Mouse (Mus musculus) forebrain, postnatal 0 days (tissue): ENCODE results near the gene Rgs2. TPM values are rescaled to one million over a fixed set of nuclear protein-coding genes. Genes with fewer than 3 reads are reported as not detected.

Experiments
- ATAC-seq: fragments of 200-750 bp; cut with Nextera tagmentation; 2 replicates; pipeline ENCODE4 v1.8.0; 2017; ENCODE audit warnings: mild to moderate bottlenecking, moderate library complexity
- DNase-seq: peaks from one replicate; pipeline ENCODE4 v3.0.0-alpha.2; 2015
- H3K27ac ChIP-seq: fragments of 300-500 bp; sonication (generic); 2 replicates; pipeline ENCODE4 v1.5.1; 2014; ENCODE audit warnings: low read depth, mild to moderate bottlenecking, antibody characterized with exemption, low read length, moderate library complexity, mixed read lengths
- H3K27me3 ChIP-seq: fragments of 300-500 bp; sonication (generic); 2 replicates; pipeline ENCODE4 v1.6.1; 2014; ENCODE audit warnings: mild to moderate bottlenecking, low read length, mixed read lengths; ENCODE audit not compliant: insufficient read depth
- H3K36me3 ChIP-seq: fragments of 300-500 bp; sonication (generic); 2 replicates; pipeline ENCODE4 v1.6.1; 2014; ENCODE audit warnings: mild to moderate bottlenecking, moderate library complexity; ENCODE audit not compliant: insufficient read depth
- H3K4me1 ChIP-seq: fragments of 300-500 bp; sonication (generic); 2 replicates; pipeline ENCODE4 v1.6.1; 2014; ENCODE audit warnings: antibody characterized with exemption; ENCODE audit not compliant: insufficient read depth
- H3K4me2 ChIP-seq: fragments of 300-500 bp; sonication (generic); 2 replicates; pipeline ENCODE4 v1.6.1; 2014; ENCODE audit warnings: low read depth, mild to moderate bottlenecking, moderate library complexity
- H3K4me3 ChIP-seq: fragments of 300-500 bp; sonication (generic); 2 replicates; pipeline ENCODE4 v1.5.1; 2014; ENCODE audit warnings: low read depth, low read length, mixed read lengths
- H3K9ac ChIP-seq: fragments of 300-500 bp; sonication (generic); 2 replicates; pipeline ENCODE4 v1.6.1; 2014; ENCODE audit warnings: mild to moderate bottlenecking
- H3K9me3 ChIP-seq: fragments of 300-500 bp; sonication (generic); 2 replicates; pipeline ENCODE4 v1.6.1; 2016; ENCODE audit warnings: low read length
- CTCF ChIP-seq: sonication (generic); IDR thresholded peaks from 2 replicates; pipeline ENCODE4 v1.5.1; 2016; ENCODE audit warnings: antibody characterized with exemption, control low read depth, low read depth
- WGBS: fragments of 180-500 bp; shearing (Covaris S2); extraction: QIAGEN DNeasy Blood & Tissue Kit; methylation state at CpG from one replicate; pipeline ENCODE4 v1.1.7; 2014; 5-methylcytosine and 5-hydroxymethylcytosine counted together
- polyA plus RNA-seq: library from polyadenylated mRNA; unstranded; fragments of >200 nt; fragmentation: Nextera tagmentation; extraction: Ambion mirVana; gene quantifications from 2 replicates; pipeline ENCODE4 v1.2.1, GENCODE M21; 2015
- total RNA-seq: library from RNA; depleted of rRNA; stranded (reverse); fragments of >200 nt; gene quantifications from 2 replicates; pipeline ENCODE4 v1.2.3, GENCODE M21; 2014

Rgs2 gene
- total and polyA plus RNA-seq, 2 experiments from 2014 or later: 45.1 to 85.9 TPM

DNA sequence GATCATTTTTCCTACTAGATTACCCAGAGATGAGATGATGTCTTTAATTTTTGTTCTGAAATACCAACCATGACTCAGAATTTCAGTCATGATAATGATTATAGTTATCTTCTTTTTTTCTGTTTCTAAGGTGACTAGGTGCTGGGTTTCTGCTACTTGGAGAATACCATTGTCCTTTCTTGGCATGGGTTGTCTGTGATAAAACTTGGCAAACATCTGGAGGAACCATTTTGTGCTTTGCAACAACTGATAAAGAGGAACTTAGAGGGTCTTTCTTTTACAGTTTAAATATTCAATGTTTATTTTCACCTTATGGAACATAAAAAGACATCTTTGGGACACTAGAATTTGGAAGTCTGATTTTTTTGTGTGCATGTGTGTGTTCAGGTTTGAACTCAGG lies 10.0 kb upstream of the Rgs2 start:
- Histone ChIP-seq H3K36me3 (no peaks in the 10 kb centered on the region), H3K4me1 (no peaks in the 10 kb centered on the region), H3K4me3 (no peak overlapping the region), H3K9me3 (no peaks in the 10 kb centered on the region), H3K27me3 (no peaks in the 10 kb centered on the region), H3K4me2 (no peak overlapping the region), H3K27ac (no peak overlapping the region), H3K9ac (no peak overlapping the region)
- ATAC-seq (no peak), DNase-seq (no peak)
- TF ChIP-seq CTCF: no peak

- WGBS: 76% methylated on average over 6 of the region's 6 CpGs
- Histone ChIP-seq H3K27ac (no peak overlapping the region), H3K9me3 (no peaks in the 10 kb centered on the region)
Observed at GRCm38 (mm10) chr1:144007341-144007740, 3.4 kb upstream of the Rgs2 start.

DNA sequence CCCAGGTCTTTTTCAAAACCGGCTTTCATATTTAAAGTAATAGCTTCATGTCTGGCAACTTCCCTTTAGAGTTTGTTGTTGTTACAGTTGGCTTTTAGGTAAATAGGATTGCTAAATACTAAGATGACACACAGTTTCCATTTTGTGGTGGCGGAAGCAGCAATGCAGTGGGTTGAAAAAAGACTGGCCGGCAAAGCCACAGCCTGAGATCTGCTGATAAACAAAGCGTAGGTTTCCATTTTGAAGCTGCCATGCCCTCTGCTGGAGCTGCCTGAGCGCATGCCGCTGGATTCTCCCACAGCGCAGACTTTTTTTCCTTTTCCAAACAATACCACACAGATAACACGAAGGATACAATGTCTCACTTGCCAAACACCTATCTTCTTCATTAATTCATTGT lies 2.6 kb upstream of the Rgs2 start:
- WGBS: 2% methylated on average over 8 of the region's 8 CpGs
- no peak for ATAC-seq
- H3K9me3 ChIP-seq: no peaks in the 10 kb centered on the region
- H3K27me3 ChIP-seq: no peaks in the 10 kb centered on the region
- DNase-seq: peak; percentile 79
- peak overlapping the region; percentile 40 for H3K4me2 ChIP-seq
- H3K27ac ChIP-seq: no peak overlapping the region
- peaks cover 13% of the 10 kb centered on the region; the same call in 1 of the 2 replicates for H3K4me1 ChIP-seq
- TF ChIP-seq CTCF: peak; percentile 80
- peak overlapping the region; percentile 13; the same call in 1 of the 2 replicates for H3K4me3 ChIP-seq
- peaks cover 5% of the 10 kb centered on the region for H3K36me3 ChIP-seq
- no peak overlapping the region; the same call in 1 of the 2 replicates for H3K9ac ChIP-seq

More at GRCm38 (mm10) chr1:144007341-144007740, 3.4 kb upstream of the Rgs2 start:
- Histone ChIP-seq H3K4me1 (peaks cover 9% of the 10 kb centered on the region; the same call in 1 of the 2 replicates), H3K4me2 (no peak overlapping the region), H3K27me3 (no peaks in the 10 kb centered on the region), H3K36me3 (no peaks in the 10 kb centered on the region), H3K4me3 (no peak overlapping the region), H3K9ac (no peak overlapping the region)
- ATAC-seq: no peak
- TF ChIP-seq CTCF: no peak
- no peak for DNase-seq

- peaks cover 12% of the 10 kb centered on the region for H3K36me3 ChIP-seq
- no peak overlapping the region for H3K27ac ChIP-seq
- TF ChIP-seq CTCF: no peak
- H3K4me2 ChIP-seq: no peak overlapping the region
- DNase-seq (no peak), ATAC-seq (no peak)
- H3K27me3 ChIP-seq: no peaks in the 10 kb centered on the region
- no peak overlapping the region for H3K4me3 ChIP-seq
- H3K9me3 ChIP-seq: no peaks in the 10 kb centered on the region
- H3K4me1 ChIP-seq: peaks cover 13% of the 10 kb centered on the region; the same call in 1 of the 2 replicates
- no peak overlapping the region for H3K9ac ChIP-seq
Observed at GRCm38 (mm10) chr1:144005648-144006047, 1.7 kb upstream of the Rgs2 start.

DNA sequence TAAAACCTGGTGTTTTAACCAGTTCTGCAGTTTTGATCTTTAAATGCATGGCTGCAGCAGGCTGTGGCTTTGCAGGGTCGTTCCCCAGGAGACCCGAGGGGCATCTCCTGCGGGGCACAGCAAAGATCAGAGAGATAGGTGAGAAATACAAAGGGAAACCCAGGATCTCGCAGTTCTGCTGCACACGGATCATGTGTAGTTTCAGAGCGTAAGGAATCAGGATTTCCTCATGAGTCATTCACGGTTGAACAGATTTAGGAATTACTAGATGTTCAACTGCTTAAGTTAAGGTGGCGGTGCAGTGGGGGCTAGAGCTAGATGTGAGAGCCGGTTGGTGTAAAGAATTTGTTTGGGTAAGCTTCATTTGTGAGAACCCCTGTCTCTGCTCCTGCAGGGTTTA lies 780 bp upstream of the Rgs2 start:
- Histone ChIP-seq H3K36me3 (peaks cover 12% of the 10 kb centered on the region), H3K4me3 (peak overlapping the region; percentile 90), H3K4me1 (peaks cover 13% of the 10 kb centered on the region; the same call in 1 of the 2 replicates), H3K27ac (peak overlapping the region; percentile 68), H3K27me3 (no peaks in the 10 kb centered on the region), H3K9me3 (no peaks in the 10 kb centered on the region), H3K9ac (peak overlapping the region; percentile 80), H3K4me2 (peak overlapping the region; percentile 90)
- WGBS: under 1% methylated on average over 9 of the region's 9 CpGs
- no peak for DNase-seq
- TF ChIP-seq CTCF: no peak
- no peak for ATAC-seq

GRCm38 (mm10) chr1:144003416-144003815 lies 545 bp downstream of the Rgs2 start:
- Histone ChIP-seq H3K27ac (peak overlapping the region; percentile 83), H3K9ac (peak overlapping the region; percentile 80), H3K36me3 (peaks cover 12% of the 10 kb centered on the region), H3K4me3 (peak overlapping the region; percentile 90), H3K4me1 (peaks cover 13% of the 10 kb centered on the region; the same call in 1 of the 2 replicates), H3K27me3 (no peaks in the 10 kb centered on the region), H3K4me2 (peak overlapping the region; percentile 90), H3K9me3 (no peaks in the 10 kb centered on the region)
- WGBS: 2% methylated on average over 10 of the region's 10 CpGs
- DNase-seq: no peak
- peak; percentile 10 for ATAC-seq
- no peak for TF ChIP-seq CTCF

DNA sequence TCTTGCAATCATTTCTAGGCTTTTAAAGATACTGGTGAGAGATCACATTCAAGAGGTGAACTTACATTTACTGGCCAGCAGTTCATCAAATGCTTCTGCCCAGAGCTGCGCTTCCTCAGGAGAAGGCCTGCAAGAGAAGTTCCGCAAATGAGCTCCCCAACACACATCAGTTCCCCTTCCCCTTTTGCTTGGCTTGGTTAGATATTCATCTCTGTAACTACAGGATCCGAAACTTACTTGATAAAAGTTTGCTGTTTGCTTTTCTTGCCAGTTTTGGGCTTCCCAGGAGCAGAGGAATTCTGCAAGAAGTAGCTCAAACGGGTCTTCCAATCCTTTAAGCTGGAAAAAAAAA lies 1.3 kb downstream of the Rgs2 start:
- Histone ChIP-seq H3K27ac (no peak overlapping the region), H3K4me2 (peak overlapping the region; percentile 90), H3K4me1 (peaks cover 13% of the 10 kb centered on the region; the same call in 1 of the 2 replicates), H3K4me3 (peak overlapping the region; percentile 90), H3K9me3 (no peaks in the 10 kb centered on the region), H3K9ac (peak overlapping the region; percentile 80), H3K36me3 (peaks cover 12% of the 10 kb centered on the region), H3K27me3 (no peaks in the 10 kb centered on the region)
- WGBS: 67% methylated on average over 4 of the region's 4 CpGs
- no peak for ATAC-seq
- no peak for DNase-seq
- no peak for TF ChIP-seq CTCF
